Mouse (Mus musculus) hindbrain, embryonic 14.5 days (tissue): ENCODE measurements at regions not wholly inside any gene's neighbourhood (a gene's known extent, or its start where the extent isn't known, plus 50 kb on each side); places are given as distances from the start of the nearest gene placed in this dataset.

ENCODE experiments used
- ATAC-seq: fragments of 200-750 bp; cut with Nextera tagmentation; 2 replicates; pipeline ENCODE4 v1.8.0; 2017; ENCODE audit warnings: moderate number of reproducible peaks, mild to moderate bottlenecking, moderate TSS enrichment, moderate library complexity; ENCODE audit not compliant: low FRiP score
- DNase-seq: peaks from one replicate; pipeline ENCODE4 v3.0.0-alpha.2; 2015; ENCODE audit warnings: low spot score
- H3K27ac ChIP-seq: fragments of 300-500 bp; sonication (generic); 2 replicates; pipeline ENCODE4 v1.5.1; 2014; ENCODE audit warnings: mild to moderate bottlenecking, moderate library complexity
- H3K27me3 ChIP-seq: fragments of 300-500 bp; sonication (generic); 2 replicates; pipeline ENCODE4 v1.6.1; 2014; ENCODE audit warnings: mild to moderate bottlenecking, low read length, mixed read lengths; ENCODE audit not compliant: control insufficient read depth, insufficient read depth
- H3K36me3 ChIP-seq: fragments of 300-500 bp; sonication (generic); replicated peaks from 2 replicates; pipeline ENCODE4 v1.6.1; 2014; ENCODE audit not compliant: control insufficient read depth, insufficient read depth
- H3K4me1 ChIP-seq: fragments of 300-500 bp; sonication (generic); replicated peaks from 2 replicates; pipeline ENCODE4 v1.6.1; 2014; ENCODE audit warnings: antibody characterized with exemption, low read length, mixed read lengths; ENCODE audit not compliant: control insufficient read depth, insufficient read depth
- H3K4me2 ChIP-seq: fragments of 300-500 bp; sonication (generic); replicated peaks from 2 replicates; pipeline ENCODE4 v1.6.1; 2014; ENCODE audit warnings: mild to moderate bottlenecking, moderate library complexity
- H3K4me3 ChIP-seq: fragments of 300-500 bp; sonication (generic); replicated peaks from 2 replicates; pipeline ENCODE4 v1.5.1; 2014; ENCODE audit warnings: mild to moderate bottlenecking, low read length
- H3K9ac ChIP-seq: fragments of 300-500 bp; sonication (generic); 2 replicates; pipeline ENCODE4 v1.6.1; 2014
- H3K9me3 ChIP-seq: fragments of 300-500 bp; sonication (generic); 2 replicates; pipeline ENCODE4 v1.6.1; 2016; ENCODE audit warnings: low read length; ENCODE audit not compliant: control insufficient read depth
- WGBS: fragments of 180-500 bp; shearing (Covaris S2); extraction: QIAGEN DNeasy Blood & Tissue Kit; methylation state at CpG from one replicate; pipeline ENCODE4 v1.1.7; 2014; 5-methylcytosine and 5-hydroxymethylcytosine counted together

DNA sequence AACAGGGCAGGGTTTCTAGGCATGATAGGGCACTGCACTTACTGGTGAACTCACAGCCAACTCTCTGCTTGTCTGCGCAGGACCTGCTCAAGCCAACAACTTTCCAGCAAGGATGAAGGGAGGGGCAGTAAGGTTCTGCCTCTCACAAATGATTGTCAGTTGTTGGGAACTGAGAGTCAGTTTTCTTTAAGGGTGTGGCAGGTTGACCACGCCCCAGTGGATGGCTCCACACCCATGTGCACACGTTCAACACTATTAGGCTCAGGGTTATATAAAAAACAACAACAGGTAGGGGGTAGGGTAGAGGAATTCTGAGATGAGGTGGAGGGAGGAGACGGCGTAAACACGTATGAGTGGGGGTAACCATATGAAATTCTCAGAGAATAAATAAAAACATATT lies 210.9 kb upstream of the Kit start:
- WGBS, result 88% methylated on average over 6 of the region's 6 CpGs
- Histone ChIP-seq H3K27me3 (no peaks in the 10 kb centered on the region), H3K27ac (no peak overlapping the region), H3K9me3 (no peaks in the 10 kb centered on the region), H3K4me3 (no peak overlapping the region), H3K36me3 (no peaks in the 10 kb centered on the region), H3K4me2 (no peak overlapping the region), H3K4me1 (no peaks in the 10 kb centered on the region), H3K9ac (no peak overlapping the region)
- no peak for DNase-seq
- no peak for ATAC-seq

GRCm38 (mm10) chr5:75367282-75367681 lies 207.4 kb upstream of the Kit start:
- H3K36me3 ChIP-seq, result no peaks in the 10 kb centered on the region
- no peak overlapping the region for H3K9ac ChIP-seq
- peak overlapping the region; percentile 21; the same call in 1 of the 2 replicates for H3K27ac ChIP-seq
- no peaks in the 10 kb centered on the region for H3K27me3 ChIP-seq
- peaks cover 2% of the 10 kb centered on the region; the same call in 1 of the 2 replicates for H3K9me3 ChIP-seq
- WGBS, result 84% methylated on average over 5 of the region's 5 CpGs
- no peak overlapping the region for H3K4me3 ChIP-seq
- no peak overlapping the region for H3K4me2 ChIP-seq
- DNase-seq (no peak), ATAC-seq (no peak)
- H3K4me1 ChIP-seq, result no peaks in the 10 kb centered on the region

DNA sequence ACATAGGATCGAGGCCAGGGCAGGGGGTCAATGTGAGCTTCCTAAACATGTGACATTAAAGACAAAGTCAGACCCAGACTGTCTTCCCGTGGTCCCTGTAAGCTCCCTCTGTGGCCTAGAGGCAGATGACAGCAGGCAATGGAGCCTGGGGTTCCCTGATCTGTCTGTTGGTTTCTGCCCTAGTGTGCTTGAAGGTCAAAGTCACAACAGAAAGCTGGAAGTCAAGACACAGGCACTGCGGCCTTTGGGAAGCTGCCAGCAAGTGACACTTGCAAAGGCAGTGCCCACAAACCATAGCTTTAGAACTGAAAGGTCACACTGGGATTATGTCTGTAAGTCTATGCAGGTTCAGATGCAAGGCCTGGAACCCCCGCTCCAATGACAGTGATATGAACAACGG lies 206.0 kb upstream of the Kit start:
- no peaks in the 10 kb centered on the region for H3K36me3 ChIP-seq
- 87% methylated on average over 5 of the region's 5 CpGs for WGBS
- no peak overlapping the region for H3K27ac ChIP-seq
- ATAC-seq, result no peak
- no peaks in the 10 kb centered on the region for H3K27me3 ChIP-seq
- H3K9ac ChIP-seq, result no peak overlapping the region
- no peak for DNase-seq
- H3K4me3 ChIP-seq, result no peak overlapping the region
- peaks cover 6% of the 10 kb centered on the region; the same call in 1 of the 2 replicates for H3K9me3 ChIP-seq
- H3K4me2 ChIP-seq, result no peak overlapping the region
- no peaks in the 10 kb centered on the region for H3K4me1 ChIP-seq

- Histone ChIP-seq H3K9me3 (peaks cover 6% of the 10 kb centered on the region; the same call in 1 of the 2 replicates), H3K27ac (no peak overlapping the region), H3K36me3 (no peaks in the 10 kb centered on the region), H3K4me1 (peaks cover 4% of the 10 kb centered on the region; the same call in 1 of the 2 replicates), H3K27me3 (no peaks in the 10 kb centered on the region), H3K4me3 (no peak overlapping the region), H3K4me2 (no peak overlapping the region), H3K9ac (no peak overlapping the region)
- ATAC-seq (no peak), DNase-seq (no peak)
- 69% methylated on average over 3 of the region's 3 CpGs for WGBS
Measured at GRCm38 (mm10) chr5:75372849-75373248, 201.9 kb upstream of the Kit start.

DNA sequence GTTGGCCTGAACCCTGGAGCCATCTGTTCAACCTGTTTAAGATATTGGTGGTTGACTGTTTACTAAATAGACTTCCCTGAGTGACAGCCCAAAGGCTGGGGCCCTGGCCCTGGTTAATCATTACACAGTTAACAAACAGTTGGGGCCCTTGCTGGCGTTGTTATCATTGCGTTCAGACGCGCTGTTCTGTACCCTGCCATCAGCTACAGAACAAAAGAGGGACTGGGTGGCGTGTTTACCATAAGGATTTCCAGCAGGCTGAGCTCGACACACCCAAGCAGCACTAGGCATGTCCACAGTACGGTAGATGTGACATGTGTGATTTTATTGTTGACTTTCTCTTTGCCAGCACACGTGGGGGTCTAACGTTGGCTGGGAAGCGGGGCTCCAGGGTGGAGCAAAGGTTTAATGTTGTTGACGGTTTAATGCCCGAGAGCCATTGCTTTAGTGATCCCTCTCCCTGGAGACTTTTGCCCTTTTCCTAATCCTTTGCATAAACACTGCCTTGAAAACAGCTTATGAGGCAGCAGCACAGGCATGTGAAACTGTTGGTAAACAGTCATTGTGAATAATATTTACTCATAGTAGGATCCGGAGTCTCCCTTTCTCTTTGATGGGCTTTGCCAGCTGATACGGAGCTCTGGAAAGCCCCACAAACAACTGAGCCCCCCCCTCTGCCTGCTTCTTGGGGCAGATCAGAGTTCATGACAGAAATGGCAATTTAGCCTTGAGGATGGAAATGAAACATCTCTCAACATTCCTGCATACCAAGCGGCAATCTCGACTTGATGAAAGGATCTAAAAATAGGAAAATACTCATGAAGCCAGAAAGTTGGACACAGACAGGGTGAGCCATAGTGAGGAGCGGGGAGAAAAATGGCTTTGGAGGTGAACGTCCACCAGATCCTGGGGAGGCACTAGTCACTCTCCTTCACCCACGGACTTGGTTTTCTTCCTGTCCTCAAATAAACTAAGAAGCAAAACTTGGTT lies 197.1 kb upstream of the Kit start:
- Histone ChIP-seq H3K27ac (no peak overlapping the region), H3K27me3 (no peaks in the 10 kb centered on the region), H3K4me1 (peaks cover 4% of the 10 kb centered on the region; the same call in 1 of the 2 replicates), H3K4me2 (0 out of 2 replicates have a peak overlapping the region, but pooled peaks have one; percentile 1), H3K9ac (no peak overlapping the region), H3K9me3 (peaks cover under 1% of the 10 kb centered on the region; the same call in 1 of the 2 replicates), H3K36me3 (no peaks in the 10 kb centered on the region), H3K4me3 (no peak overlapping the region)
- no peak for ATAC-seq
- DNase-seq, result no peak
- 46% methylated on average over 19 of the region's 19 CpGs for WGBS

DNA sequence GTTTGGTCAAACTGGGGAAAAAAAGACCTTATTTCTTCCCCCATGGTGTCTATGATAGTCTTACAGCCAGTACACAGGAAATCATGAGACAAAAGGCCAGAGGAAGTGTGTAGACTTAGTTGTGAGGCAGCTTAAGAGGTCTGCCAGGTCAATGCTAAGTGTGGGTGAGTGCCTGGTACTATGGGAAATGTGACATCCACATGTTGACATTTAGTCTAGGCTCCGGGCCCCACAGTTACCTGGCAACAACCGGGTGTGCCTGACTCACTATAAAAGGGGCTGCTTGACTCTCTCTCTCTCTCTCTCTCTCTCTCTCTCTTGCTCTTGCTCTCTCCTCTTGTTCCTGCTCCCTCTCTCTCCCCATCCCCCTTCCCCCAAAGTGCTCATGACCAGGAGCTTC lies 196.1 kb upstream of the Kit start:
- ATAC-seq, result no peak
- no peaks in the 10 kb centered on the region for H3K36me3 ChIP-seq

DNA sequence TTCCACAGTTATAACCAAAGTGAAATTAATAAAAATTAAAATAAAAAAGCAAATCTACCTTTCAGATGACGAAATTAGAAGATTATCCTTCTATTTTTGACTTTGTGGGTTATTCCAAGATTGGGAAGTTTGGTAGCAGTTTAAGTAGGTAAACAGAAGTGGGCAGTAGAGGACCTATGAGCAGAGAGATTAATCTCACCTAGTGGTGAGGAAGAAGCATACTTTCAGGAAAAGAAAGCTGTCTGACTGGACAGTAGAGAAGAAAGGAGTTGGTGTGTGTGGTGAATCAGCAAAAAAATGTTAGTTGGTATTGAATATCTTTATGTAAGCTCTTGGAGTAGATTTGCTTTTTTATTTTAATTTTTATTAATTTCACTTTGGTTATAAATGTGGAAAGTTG lies 194.4 kb upstream of the Kit start:
- no peak overlapping the region for H3K4me2 ChIP-seq
- H3K36me3 ChIP-seq, result no peaks in the 10 kb centered on the region
- WGBS, result 72% methylated on average over 1 of the region's 1 CpGs
- H3K9me3 ChIP-seq, result no peaks in the 10 kb centered on the region
- H3K27ac ChIP-seq, result no peak overlapping the region
- no peak overlapping the region for H3K9ac ChIP-seq
- DNase-seq, result no peak
- H3K27me3 ChIP-seq, result no peaks in the 10 kb centered on the region
- H3K4me1 ChIP-seq, result peaks cover 4% of the 10 kb centered on the region; the same call in 1 of the 2 replicates
- no peak for ATAC-seq
- no peak overlapping the region for H3K4me3 ChIP-seq

More for the DNA sequence above, 196.1 kb upstream of the Kit start:
- DNase-seq, result no peak
- Histone ChIP-seq H3K27ac (no peak overlapping the region), H3K4me2 (no peak overlapping the region), H3K4me3 (no peak overlapping the region), H3K9ac (no peak overlapping the region), H3K9me3 (no peaks in the 10 kb centered on the region), H3K27me3 (no peaks in the 10 kb centered on the region), H3K4me1 (peaks cover 4% of the 10 kb centered on the region; the same call in 1 of the 2 replicates)
- 50% methylated on average over 2 of the region's 2 CpGs for WGBS

DNA sequence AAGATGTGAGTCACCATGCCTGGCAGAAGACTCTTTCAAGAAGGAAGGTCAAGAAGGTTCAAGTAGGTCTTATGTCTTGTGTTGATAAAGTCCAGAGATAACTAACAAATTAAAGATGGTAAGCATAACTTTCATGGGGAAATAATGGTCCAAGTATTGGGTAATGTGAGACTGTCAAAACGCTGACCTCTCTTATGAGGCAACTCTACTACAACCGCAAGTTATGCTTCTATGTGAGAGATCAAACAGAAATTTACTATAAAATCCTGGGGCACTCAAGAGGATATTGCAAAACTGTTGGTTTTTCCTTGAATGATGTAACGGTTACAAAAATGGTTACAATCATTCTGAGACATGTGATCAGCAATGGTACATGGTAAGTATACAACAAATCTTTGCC lies 192.6 kb upstream of the Kit start:
- no peaks in the 10 kb centered on the region for H3K27me3 ChIP-seq
- no peak for DNase-seq
- H3K4me3 ChIP-seq, result no peak overlapping the region
- no peaks in the 10 kb centered on the region for H3K9me3 ChIP-seq
- H3K27ac ChIP-seq, result no peak overlapping the region
- ATAC-seq, result no peak
- no peak overlapping the region for H3K4me2 ChIP-seq
- peaks cover 4% of the 10 kb centered on the region; the same call in 1 of the 2 replicates for H3K4me1 ChIP-seq
- no peaks in the 10 kb centered on the region for H3K36me3 ChIP-seq
- 90% methylated on average over 3 of the region's 3 CpGs for WGBS
- H3K9ac ChIP-seq, result no peak overlapping the region

- 44% methylated on average over 13 of the region's 13 CpGs for WGBS
- DNase-seq (no peak), ATAC-seq (no peak)
- H3K9ac ChIP-seq, result no peak overlapping the region
- no peaks in the 10 kb centered on the region for H3K27me3 ChIP-seq
- H3K4me3 ChIP-seq, result no peak overlapping the region
- no peak overlapping the region for H3K27ac ChIP-seq
- H3K4me1 ChIP-seq, result no peaks in the 10 kb centered on the region
- H3K4me2 ChIP-seq, result peak overlapping the region; percentile 9; the same call in 1 of the 2 replicates
- H3K9me3 ChIP-seq, result no peaks in the 10 kb centered on the region
- no peaks in the 10 kb centered on the region for H3K36me3 ChIP-seq
Measured at GRCm38 (mm10) chr5:75387886-75388454, 186.7 kb upstream of the Kit start.
